Mouse (Mus musculus) lung, postnatal 36 days (tissue): ENCODE results near the gene Tmem185b.
A peak's percentile ranks its signal among the peaks of the same experiment; 100 is the strongest.

Experiments used
- DNase-seq: peaks from one replicate; pipeline ENCODE4 v3.0.0; 2022; ENCODE audit warnings: mixed read lengths

Tmem185b gene

DNA sequence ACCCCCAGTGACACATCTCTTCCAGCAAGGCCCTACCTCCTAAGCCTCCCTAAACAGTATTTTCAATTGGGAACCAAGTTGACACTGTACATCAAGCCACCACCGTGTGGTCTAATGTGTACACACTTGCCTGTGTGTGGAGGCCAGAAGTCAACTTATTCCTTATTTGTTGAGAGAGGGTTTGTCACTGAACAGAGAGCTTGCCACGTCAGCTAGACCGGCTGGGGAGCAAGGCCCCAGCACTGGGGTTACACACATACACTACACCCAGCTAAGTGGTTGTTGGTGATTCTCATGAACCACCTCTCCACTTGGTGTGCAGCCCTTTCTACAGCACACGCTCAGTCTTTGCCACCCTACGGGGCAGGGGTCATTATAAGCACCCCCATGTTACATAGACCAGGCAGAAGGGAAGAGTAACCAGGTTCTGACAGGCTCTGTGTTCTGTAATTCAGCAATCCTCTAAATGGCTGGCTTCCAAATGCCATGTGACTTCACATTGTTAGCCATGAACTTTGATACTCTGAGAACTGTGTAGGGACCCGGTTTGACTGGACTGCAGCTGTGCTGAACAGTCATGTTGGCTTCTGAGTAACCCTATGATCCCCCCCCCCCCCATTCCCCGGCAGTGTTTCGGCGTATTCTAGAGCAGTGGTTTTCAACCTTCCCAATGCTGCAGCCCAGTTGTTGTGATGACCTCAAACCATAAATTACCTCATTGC lies 15.0 kb downstream of the Tmem185b start:
- peak; percentile 46 for DNase-seq

GRCm38 (mm10) chr1:119541570-119541969 lies 15.6 kb downstream of the Tmem185b start:
- peak; percentile 25 for DNase-seq

DNA sequence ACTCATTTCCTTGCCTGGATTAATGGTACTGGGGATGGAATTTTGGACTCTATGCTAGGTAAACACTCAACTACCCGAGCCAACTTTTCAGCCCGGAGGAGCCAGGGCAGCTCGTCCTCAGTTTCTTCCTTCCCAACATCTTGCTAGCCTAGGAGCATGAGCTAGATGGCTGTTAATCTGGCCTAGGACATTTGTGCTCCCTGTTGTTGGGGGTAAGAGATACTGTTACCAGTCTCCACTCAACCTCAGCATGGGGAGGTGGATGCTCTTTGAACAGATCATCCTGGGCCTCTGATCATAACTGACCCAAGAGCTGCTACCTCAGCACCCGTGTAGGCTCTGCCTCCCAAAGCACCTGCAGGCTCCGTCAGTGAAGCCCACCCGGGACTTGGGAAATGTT lies 17.4 kb downstream of the Tmem185b start:
- DNase-seq = no peak

- peak; percentile 19 for DNase-seq
Observed at GRCm38 (mm10) chr1:119544611-119545155, 18.7 kb downstream of the Tmem185b start.

- no peak for DNase-seq
Observed at GRCm38 (mm10) chr1:119545164-119545563, 19.2 kb downstream of the Tmem185b start.

DNA sequence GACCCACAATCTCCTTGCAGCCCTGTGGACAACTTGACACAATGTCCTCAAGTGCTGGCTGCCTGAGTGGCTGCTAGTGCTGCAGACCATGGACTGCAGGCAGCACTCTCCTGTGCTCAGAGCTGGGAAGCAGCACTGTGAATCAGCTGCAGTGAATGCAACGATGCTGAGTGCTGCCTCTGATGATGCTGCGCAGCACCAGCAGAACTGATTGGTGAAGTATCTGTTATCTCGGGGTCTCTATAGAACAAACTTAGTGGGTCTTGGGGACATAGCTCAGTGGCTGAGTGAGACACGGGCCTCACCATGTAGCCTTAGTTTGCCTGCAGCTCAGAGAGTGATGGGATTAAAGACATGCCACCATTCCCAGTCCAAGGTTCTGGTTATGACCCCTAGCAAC lies 19.7 kb downstream of the Tmem185b start:
- no peak for DNase-seq

GRCm38 (mm10) chr1:119546490-119546889 lies 20.5 kb downstream of the Tmem185b start:
- peak; percentile 40 for DNase-seq

DNA sequence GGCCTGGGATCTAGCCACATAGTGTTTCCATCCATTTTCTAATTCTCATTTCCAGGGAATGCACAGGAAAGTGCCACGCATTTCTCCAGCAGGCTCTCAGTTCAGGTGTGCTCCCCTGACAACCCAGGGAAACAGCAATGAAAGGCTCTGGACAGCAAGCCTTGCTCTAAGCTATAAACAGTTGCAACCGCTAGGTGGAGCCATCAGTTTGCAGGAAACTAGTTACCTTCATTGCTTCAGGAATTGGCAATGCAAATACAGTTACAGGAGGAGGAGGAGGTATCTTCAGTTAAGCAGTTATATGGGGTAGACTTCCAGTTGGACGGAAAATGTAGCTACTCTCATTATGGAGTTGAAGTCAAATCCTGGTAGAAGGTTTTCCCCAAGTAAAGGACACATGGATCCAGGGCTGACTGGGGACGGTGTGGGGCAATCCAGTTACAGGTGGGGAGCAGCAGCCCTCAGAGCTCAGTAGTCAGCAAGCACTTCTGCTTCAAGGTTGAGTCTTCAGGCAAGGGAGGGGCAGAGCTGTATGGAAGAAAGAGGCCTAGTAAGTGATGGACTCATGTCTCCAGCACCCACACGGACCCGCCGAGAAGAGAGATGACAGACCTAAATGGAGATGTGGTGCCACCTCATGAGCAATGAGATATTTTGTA lies 22.8 kb downstream of the Tmem185b start:
- peak; percentile 88 for DNase-seq

DNA sequence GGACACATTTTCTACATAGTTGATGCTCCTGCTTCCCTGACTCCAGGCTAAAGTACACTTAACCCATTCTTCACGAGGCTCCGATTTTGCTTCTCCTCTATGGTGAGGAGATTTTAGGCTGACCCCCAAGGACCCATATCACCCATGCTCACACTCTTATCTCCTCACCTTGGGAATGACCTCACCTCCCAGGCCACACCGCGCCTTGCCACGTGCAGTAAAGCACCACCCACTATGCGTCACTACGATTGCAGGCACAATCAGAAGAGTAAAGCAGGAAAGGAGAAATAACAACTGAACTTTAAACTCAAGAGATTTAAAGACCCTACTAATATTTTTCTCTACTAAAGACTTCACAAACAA lies 23.3 kb downstream of the Tmem185b start:
- no peak for DNase-seq

- no peak for DNase-seq
Observed at GRCm38 (mm10) chr1:119550064-119550463, 24.1 kb downstream of the Tmem185b start.

- DNase-seq = no peak
Observed at GRCm38 (mm10) chr1:119551651-119552050, 25.7 kb downstream of the Tmem185b start.

DNA sequence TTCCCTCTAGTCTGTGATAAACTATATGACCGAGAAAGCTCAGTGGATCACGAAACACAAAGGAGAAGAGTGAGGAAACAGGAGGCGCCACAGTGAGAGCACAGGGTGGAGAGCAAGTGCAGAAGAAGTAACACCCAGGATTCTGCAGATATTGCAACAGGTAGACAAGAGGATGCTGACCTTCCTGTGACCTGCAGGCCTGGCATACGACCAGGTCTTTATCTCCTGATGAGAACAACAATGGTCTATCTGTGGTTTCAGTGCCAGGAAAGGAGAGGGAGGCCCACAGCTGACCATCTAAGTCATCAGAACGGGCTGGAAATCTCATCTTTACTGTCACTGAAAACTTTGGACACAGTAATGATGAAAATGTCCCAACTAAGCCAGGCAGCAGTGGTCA lies 29.7 kb downstream of the Tmem185b start:
- DNase-seq = no peak

- peak; percentile 30 for DNase-seq
Observed at GRCm38 (mm10) chr1:119557641-119558395, 31.9 kb downstream of the Tmem185b start.

GRCm38 (mm10) chr1:119565531-119565930 lies 39.6 kb downstream of the Tmem185b start:
- no peak for DNase-seq

- DNase-seq = no peak
Observed at GRCm38 (mm10) chr1:119570134-119570533, 44.2 kb downstream of the Tmem185b start.
